Mouse (Mus musculus) cerebellum, adult 8-10 months (tissue): ENCODE measurements around the gene Ehd4.
A peak's percentile ranks its signal among the peaks of the same experiment; 100 is the strongest.

ENCODE experiments used
- DNase-seq: peaks from one replicate; pipeline ENCODE4 v3.0.0; 2022

Gene Ehd4

GRCm38 (mm10) chr2:120106397-120106973 is 47.9 kb downstream of the Ehd4 start:
- DNase-seq: no peak

DNA sequence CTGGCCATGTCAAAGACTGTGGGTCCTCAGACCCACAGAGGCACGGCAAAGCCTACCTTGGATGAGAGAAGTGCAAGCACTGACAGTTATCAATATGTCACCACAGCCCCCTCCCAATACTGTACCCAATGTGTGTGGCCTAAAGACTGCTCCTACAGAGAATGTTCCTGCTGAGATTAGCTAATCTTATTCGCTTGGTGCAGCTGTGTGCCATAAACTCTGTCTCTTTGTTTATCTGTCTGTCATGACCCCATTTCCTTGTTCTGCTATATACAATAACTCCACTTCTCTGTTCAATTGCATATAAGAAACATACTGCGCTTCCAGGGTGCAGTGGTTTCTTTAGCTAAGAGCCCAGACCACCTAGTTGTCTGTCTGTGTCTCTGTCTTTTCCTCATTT is 48.5 kb downstream of the Ehd4 start:
- DNase-seq: no peak

- no peak for DNase-seq
Measured at GRCm38 (mm10) chr2:120102881-120103280, 51.5 kb downstream of the Ehd4 start.

GRCm38 (mm10) chr2:120102450-120102849 is 52.0 kb downstream of the Ehd4 start:
- no peak for DNase-seq

GRCm38 (mm10) chr2:120101961-120102360 is 52.4 kb downstream of the Ehd4 start:
- DNase-seq: no peak

DNA sequence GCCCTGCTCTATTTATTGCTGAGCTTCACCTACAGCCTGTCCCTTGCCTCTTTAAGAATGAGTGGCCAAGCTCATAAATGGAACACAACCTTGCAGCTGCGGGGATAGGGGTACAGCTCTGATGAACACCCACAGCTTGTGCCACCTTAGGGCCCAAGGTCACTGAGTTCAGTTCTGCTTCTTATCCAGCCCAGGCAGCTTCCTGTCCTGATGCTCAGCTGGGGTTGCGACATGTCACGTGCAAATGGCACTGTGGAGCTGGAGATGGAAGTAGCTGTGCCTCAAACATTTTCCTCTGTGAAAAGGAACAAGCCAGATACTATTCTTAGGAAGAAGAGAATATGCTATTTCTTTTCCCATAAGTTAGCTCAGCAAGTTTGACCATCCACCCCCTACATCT is 54.5 kb downstream of the Ehd4 start:
- DNase-seq: no peak

DNA sequence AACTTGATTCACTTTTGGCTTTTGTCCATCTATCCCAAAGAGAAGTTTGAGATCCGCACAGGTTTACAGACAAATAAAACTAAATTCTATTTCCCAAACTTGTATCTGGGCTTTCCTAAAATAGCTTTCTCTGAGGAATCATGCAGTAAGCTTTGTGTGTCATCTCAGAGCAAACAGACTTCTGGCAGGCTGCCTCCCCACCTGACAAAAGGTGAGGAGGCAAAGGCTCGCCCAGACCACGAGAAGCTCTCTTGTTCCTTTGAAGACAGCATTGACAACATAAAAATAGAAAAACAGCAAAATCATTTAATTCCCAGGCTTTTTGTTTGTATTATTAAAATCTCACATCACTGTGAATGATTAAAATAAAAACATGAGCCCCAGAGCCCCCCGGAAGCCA is 55.1 kb downstream of the Ehd4 start:
- no peak for DNase-seq

DNA sequence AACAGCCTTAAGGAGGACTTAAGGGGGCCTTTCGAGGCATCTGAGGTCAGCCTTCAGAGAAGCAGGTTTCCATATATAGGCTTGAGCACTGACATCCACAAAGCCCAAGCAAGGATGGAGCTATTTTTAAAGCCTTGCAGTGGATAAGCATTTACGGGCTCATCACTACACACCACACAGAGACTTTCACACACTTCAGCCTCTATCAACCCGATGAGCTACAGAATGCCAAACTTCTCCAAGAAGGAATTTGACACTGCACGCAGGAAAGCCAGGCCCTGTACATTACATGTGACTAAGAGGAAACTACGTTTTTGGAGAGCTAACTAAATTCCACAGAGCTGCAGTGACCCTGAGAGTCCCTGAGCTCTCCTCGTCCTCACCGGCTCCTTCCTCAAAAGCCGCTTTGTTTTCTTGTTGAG is 55.6 kb downstream of the Ehd4 start:
- no peak for DNase-seq

DNA sequence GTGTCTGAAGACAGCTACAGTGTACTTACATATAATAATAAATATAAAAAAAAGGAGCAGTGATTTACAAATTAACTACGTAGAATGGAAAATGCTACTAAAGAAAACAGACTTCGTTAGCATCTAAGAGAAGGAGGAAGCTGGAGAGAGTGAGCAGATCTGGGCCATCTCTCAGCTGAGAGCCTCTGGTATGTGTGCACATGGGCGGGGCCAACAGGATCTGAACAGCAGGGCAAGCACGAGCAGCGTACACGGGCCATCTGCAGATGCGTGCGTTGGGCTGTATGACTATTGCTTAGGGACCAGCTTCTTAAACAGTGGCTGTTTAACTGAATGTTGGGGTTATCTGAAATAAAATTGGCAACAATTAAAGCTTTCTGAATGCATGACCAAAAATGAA is 56.5 kb downstream of the Ehd4 start:
- DNase-seq: no peak

DNA sequence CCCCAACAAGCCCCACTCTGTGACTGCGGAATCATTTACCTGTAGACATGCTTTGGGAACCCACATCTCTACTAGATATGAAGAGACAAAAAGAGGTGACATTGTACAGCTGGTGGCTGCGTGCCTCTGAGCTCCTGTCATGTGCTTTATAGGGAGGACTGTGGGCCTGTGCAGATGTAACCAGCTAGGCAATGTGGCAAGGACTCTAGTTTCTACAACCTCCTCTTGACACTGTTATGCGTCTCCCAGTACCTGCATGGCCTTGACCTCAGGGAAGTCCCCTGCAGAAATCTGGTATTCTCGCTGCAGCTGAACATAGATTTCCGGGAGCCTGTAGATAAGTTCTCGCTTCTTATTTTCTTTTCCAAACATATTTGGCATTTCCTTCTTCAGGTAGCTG is 57.7 kb downstream of the Ehd4 start:
- no peak for DNase-seq

DNA sequence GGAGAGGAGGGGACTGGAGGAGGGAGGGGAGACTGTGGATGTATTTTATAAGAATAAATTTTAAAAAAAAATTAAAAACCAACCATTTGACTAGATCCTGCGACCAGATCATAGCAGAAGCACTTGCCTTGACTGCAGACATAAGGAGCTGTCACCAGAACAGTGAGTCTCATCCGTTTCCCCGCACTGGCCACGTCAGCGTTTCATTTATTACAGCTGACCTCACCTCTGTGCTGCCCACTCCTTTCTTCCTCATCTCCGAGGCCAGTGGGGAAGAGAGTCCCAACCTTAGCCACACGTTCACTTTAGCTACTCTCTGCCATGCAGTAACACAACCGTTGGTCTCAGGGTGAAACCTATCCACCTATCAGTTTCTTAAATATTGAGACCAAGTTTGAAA is 58.2 kb downstream of the Ehd4 start:
- DNase-seq: no peak

GRCm38 (mm10) chr2:120095171-120095570 is 59.2 kb downstream of the Ehd4 start:
- no peak for DNase-seq

- peak; percentile 32 for DNase-seq
Measured at GRCm38 (mm10) chr2:120093671-120094430, 60.6 kb downstream of the Ehd4 start.

DNA sequence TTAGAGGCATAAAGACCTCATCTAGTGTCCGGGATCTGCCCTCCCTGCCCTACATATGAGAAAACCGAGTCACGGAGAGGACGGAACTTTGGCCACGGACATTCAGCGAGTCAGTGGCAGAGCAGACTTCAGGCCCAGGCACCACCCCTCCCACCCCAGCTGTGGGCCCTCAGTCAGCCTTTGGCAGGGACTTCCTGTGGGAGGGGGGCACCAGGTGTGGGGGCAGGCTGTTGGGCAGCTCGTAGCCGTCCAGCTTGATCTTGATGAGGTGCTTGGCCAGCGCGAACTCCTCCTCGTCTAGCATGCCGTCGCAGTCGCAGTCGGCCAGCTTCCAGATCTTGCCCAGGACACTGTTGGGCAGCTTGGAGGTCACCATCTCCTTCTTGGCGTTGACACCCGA is 63.4 kb downstream of the Ehd4 start:
- DNase-seq: no peak

- no peak for DNase-seq
Measured at GRCm38 (mm10) chr2:120087897-120088296, 66.5 kb downstream of the Ehd4 start.

GRCm38 (mm10) chr2:120087391-120087790 is 67.0 kb downstream of the Ehd4 start:
- DNase-seq: no peak

DNA sequence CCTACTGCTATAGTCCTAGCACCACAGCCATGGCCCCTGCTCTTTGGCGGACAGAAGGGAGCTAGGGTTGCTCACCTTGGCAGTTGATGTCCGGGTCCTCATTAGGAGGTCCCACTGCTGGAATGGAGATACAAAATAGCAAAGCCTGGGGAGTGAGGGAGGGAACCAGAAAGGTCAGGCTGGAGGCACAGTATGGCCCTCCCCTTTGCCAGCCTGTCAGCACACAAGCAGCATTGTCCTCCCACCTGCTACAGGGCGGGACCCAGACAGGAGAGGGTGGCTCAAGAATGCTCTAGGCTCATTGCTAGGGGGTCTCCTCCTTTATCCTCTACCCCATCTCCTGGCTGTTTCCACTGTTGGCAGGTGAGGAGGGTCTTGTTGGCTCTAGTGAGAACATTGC is 68.4 kb downstream of the Ehd4 start:
- DNase-seq: no peak

DNA sequence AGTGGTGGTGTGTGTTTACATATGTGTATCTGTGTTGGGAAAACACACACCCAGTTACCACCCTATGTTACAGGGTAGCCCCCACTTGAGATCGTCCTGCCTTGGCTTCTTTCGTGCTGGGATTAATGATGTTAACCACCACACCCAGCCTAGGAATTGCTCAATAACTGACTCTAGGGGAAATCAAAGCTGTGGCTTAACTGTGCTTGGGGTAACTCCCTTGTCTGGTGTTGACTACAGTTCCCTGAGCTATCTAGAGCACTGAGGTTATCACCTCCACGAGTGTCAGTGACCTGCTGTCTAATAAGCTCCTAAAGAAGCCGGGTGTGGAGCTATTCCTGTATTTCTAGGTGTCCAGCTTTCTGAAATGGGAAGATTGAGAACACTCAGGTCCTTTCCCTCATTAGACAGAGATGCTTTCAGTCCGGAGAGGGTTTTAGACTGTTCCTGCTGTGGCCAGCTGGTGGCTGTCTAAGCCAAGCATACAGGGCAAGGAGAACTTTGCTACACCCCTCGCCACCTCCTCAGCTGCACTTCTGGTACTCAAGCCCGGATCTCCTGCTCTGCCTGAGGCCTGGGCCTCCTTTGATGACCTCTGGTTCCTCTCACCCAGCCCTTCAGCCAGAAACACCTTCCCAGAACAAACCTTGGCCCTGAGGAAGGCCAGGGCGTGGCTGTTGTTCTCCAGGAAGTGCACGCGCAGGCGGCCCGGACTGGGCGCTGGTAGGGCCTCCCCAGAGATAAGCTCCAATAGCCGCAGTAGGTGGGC is 69.6 kb downstream of the Ehd4 start:
- DNase-seq: no peak

- DNase-seq: no peak
Measured at GRCm38 (mm10) chr2:120082416-120082815, 72.0 kb downstream of the Ehd4 start.

DNA sequence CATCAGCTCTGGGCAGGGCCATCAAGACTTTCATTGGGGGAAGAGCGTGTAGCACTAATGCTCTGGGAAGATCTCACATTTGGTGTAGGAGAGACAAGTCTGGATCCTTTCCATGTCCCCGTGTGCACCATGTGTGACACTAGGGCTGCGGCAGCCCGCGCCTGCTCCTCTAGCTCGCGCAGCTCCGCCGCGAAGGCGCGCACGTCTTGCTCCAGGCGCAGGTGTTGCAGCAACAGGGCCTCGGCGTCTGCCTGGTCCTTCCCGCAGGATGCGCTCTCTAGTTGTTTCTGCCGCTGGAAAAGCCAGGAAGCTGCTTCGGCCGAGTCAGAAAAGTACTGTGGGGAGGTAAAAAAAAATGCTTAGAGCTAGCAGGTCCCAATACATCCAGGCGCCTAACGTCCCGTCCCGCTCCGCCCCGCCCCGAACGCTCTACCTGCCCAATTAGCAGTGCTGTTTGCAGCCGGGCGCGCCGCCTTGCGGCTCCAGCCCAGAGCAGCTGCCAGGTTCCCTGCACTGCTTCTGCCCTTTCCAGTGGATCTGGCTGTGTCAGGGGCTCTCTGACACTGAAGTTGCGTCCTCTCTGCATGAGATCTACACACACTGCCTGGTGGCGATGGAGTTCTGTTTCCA is 78.2 kb downstream of the Ehd4 start:
- peak; percentile 62 for DNase-seq

DNA sequence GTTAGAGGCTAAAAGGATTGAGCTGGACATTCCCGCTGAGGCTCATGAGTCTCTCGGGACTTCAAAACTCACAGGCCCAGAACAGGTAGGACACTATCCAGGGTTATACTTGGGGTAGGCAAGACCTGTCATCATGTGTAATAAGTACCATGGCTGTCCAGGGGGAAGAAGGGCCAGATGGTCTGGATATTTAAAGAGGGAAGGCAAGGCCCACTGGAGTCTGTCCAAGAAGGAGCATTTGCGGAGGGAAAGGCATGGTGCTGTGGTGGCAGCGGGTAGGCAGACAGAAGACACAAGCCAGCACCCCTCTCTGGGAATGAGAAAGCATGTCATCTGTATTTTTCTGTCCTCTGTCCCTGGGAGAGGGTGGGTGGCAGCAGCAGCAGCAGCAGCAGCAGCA is 80.3 kb downstream of the Ehd4 start:
- no peak for DNase-seq

DNA sequence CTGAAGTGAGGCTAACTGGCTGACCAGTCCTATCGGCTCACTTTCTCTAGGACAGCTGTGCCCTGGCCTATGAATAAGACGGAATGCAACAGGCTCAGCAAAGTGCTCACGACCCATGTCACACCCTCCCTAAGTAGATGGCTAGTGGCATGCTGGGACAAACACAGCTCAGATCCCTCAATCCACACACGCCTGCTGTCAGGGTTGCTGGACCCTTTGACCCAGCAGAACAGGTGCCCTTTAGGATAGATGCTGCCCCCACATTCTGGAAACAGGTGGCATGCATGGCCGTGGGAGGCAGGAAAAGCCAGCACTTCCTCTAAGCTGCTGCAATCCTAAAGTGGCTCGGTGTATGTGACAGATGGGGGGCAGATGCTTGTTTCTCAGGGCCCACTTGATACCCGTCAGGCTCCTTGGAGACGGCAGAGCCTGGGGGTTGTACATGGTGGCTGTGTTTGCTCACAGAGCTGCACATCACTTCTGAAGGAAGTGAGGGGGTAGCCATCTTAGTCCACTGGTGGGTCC is 84.9 kb downstream of the Ehd4 start:
- no peak for DNase-seq
